Mouse (Mus musculus): ENCODE results near the gene Dalrd3. TPM values are rescaled to one million over a fixed set of nuclear protein-coding genes. Genes with fewer than 3 reads are reported as not detected.

Gene Dalrd3
- total and polyA plus RNA-seq, 3 experiments: 85.8 to 126 TPM; not detected in 1

GRCm38 (mm10) chr9:108617301-108617700 lies 47.6 kb downstream of the Dalrd3 start:
- Histone ChIP-seq H3K4me1 (ENCODE audit: control insufficient read depth in 1 of 2, insufficient read depth in 2 of 2, low read length in 2 of 2) (no peaks in the 10 kb centered on the region), H3K9ac (ENCODE audit: control insufficient read depth, low read depth, low read length, poor library complexity, severe bottlenecking) (no peak overlapping the region), H3K27me3 (ENCODE audit: control insufficient read depth in 1 of 2, insufficient read depth in 2 of 2, low read length in 2 of 2) (no peaks in the 10 kb centered on the region), H3K27ac (ENCODE audit: control insufficient read depth, low read depth, low read length) (no peak overlapping the region), H3K9me3 (replicated peaks; ENCODE audit: insufficient read depth, low read length) (no peaks in the 10 kb centered on the region), H3K79me2 (ENCODE audit: control insufficient read depth, insufficient read depth, low read length, poor library complexity) (0 out of 2 replicates have a peak, but pooled peaks cover 1% of the 10 kb centered on the region), H3K4me3 (ENCODE audit: control insufficient read depth in 1 of 2, insufficient read depth in 1 of 2, low read depth in 2 of 2, low read length in 2 of 2) (no peak overlapping the region), H3K36me3 (ENCODE audit: control insufficient read depth in 1 of 2, insufficient read depth in 2 of 2, low read length in 2 of 2) (peaks cover 0 to 29% of the 10 kb centered on the region in 2 experiments; a peak in 2 of 4 replicates)
- no peak for DNase-seq (ENCODE audit: low read depth, low spot score)
- TF ChIP-seq KAT2A (conservative IDR thresholded peaks at IDR 0.05; ENCODE audit: low read depth, low read length) (no peak), MAX (IDR thresholded peaks at IDR 0.05; ENCODE audit: low read length) (no peak), SMC3 (IDR thresholded peaks at IDR 0.05; ENCODE audit: low read depth, low read length) (0 out of 2 replicates have a peak, but pooled peaks have one; percentile 4)

Other genes with a start within 250 kb of the Dalrd3 start
- gene Gpx1, start 231.0 kb upstream of the Dalrd3 start, total RNA-seq (2012; rRNA removed): 1,163 and 1,351 TPM in 2 replicates
- 1,000 to 10,000 TPM; 1,085 to 1,266 TPM for gene Gpx1, start 231.0 kb upstream of the Dalrd3 start, polyA plus RNA-seq (2012; ENCODE audit: insufficient read depth in 1 of 2, insufficient read length in 2 of 2, low read depth in 1 of 2, low replicate concordance in 2 of 2, missing spikeins in 1 of 2)
- 85.4 and 88.4 TPM in 2 replicates for gene Usp4, start 222.0 kb upstream of the Dalrd3 start, total RNA-seq (2012; rRNA removed)
- 100 to 1,000 TPM in 1 of 2 experiments, not detected in 1; 128 TPM for gene Usp4, start 222.0 kb upstream of the Dalrd3 start, polyA plus RNA-seq (2012; ENCODE audit: insufficient read depth in 1 of 2, insufficient read length in 2 of 2, low read depth in 1 of 2, low replicate concordance in 2 of 2, missing spikeins in 1 of 2)
- 0.69 and 0.92 TPM in 2 replicates for gene 1700102P08Rik, start 177.1 kb upstream of the Dalrd3 start, total RNA-seq (2012; rRNA removed)
- gene 1700102P08Rik, start 177.1 kb upstream of the Dalrd3 start, polyA plus RNA-seq (2012; ENCODE audit: insufficient read depth in 1 of 2, insufficient read length in 2 of 2, low read depth in 1 of 2, low replicate concordance in 2 of 2, missing spikeins in 1 of 2): 1 to 10 TPM in 1 of 2 experiments, not detected in 1; 1.0 TPM
- gene Ccdc36, start 141.4 kb upstream of the Dalrd3 start, total RNA-seq (2012; rRNA removed): not detected in 2 replicates
- gene Ccdc36, start 141.4 kb upstream of the Dalrd3 start, polyA plus RNA-seq (2012; ENCODE audit: insufficient read depth in 1 of 2, insufficient read length in 2 of 2, low read depth in 1 of 2, low replicate concordance in 2 of 2, missing spikeins in 1 of 2): not detected
- not detected in 2 replicates for gene BC048562, start 133.4 kb upstream of the Dalrd3 start, total RNA-seq (2012; rRNA removed)
- not detected for gene BC048562, start 133.4 kb upstream of the Dalrd3 start, polyA plus RNA-seq (2012; ENCODE audit: insufficient read depth in 1 of 2, insufficient read length in 2 of 2, low read depth in 1 of 2, low replicate concordance in 2 of 2, missing spikeins in 1 of 2)
- gene Ccdc71, start 109.4 kb upstream of the Dalrd3 start, total RNA-seq (2012; rRNA removed): 18.3 and 23.1 TPM in 2 replicates
- gene Ccdc71, start 109.4 kb upstream of the Dalrd3 start, polyA plus RNA-seq (2012; ENCODE audit: insufficient read depth in 1 of 2, insufficient read length in 2 of 2, low read depth in 1 of 2, low replicate concordance in 2 of 2, missing spikeins in 1 of 2): 10 to 100 TPM in 1 of 2 experiments, not detected in 1; 39.9 TPM
- gene Klhdc8b, start 108.3 kb upstream of the Dalrd3 start, total RNA-seq (2012; rRNA removed): 48.0 and 71.9 TPM in 2 replicates
- 10 to 100 TPM; 57.3 to 77.2 TPM for gene Klhdc8b, start 108.3 kb upstream of the Dalrd3 start, polyA plus RNA-seq (2012; ENCODE audit: insufficient read depth in 1 of 2, insufficient read length in 2 of 2, low read depth in 1 of 2, low replicate concordance in 2 of 2, missing spikeins in 1 of 2)
- 0.56 and 0.58 TPM in 2 replicates for gene Lamb2, start 90.2 kb upstream of the Dalrd3 start, total RNA-seq (2012; rRNA removed)
- gene Lamb2, start 90.2 kb upstream of the Dalrd3 start, polyA plus RNA-seq (2012; ENCODE audit: insufficient read depth in 1 of 2, insufficient read length in 2 of 2, low read depth in 1 of 2, low replicate concordance in 2 of 2, missing spikeins in 1 of 2): under 1 TPM in 1 of 2 experiments, not detected in 1; 0.84 TPM
- 69.0 and 76.1 TPM in 2 replicates for gene Usp19, start 79.3 kb upstream of the Dalrd3 start, total RNA-seq (2012; rRNA removed)
- 100 to 1,000 TPM in 1 of 2 experiments, not detected in 1; 162 TPM for gene Usp19, start 79.3 kb upstream of the Dalrd3 start, polyA plus RNA-seq (2012; ENCODE audit: insufficient read depth in 1 of 2, insufficient read length in 2 of 2, low read depth in 1 of 2, low replicate concordance in 2 of 2, missing spikeins in 1 of 2)
- gene Qars, start 62.2 kb upstream of the Dalrd3 start, total RNA-seq (2012; rRNA removed): 267 and 286 TPM in 2 replicates
- gene Qars, start 62.2 kb upstream of the Dalrd3 start, polyA plus RNA-seq (2012; ENCODE audit: insufficient read depth in 1 of 2, insufficient read length in 2 of 2, low read depth in 1 of 2, low replicate concordance in 2 of 2, missing spikeins in 1 of 2): 100 to 1,000 TPM in 1 of 2 experiments, not detected in 1; 407 TPM
- 122 and 126 TPM in 2 replicates for gene Qrich1, start 53.1 kb upstream of the Dalrd3 start, total RNA-seq (2012; rRNA removed)
- gene Qrich1, start 53.1 kb upstream of the Dalrd3 start, polyA plus RNA-seq (2012; ENCODE audit: insufficient read depth in 1 of 2, insufficient read length in 2 of 2, low read depth in 1 of 2, low replicate concordance in 2 of 2, missing spikeins in 1 of 2): 100 to 1,000 TPM in 1 of 2 experiments, 10 to 100 TPM in 1; 84.5 to 161 TPM
- gene Impdh2, start 9.6 kb upstream of the Dalrd3 start, total RNA-seq (2012; rRNA removed): 488 and 550 TPM in 2 replicates
- gene Impdh2, start 9.6 kb upstream of the Dalrd3 start, polyA plus RNA-seq (2012; ENCODE audit: insufficient read depth in 1 of 2, insufficient read length in 2 of 2, low read depth in 1 of 2, low replicate concordance in 2 of 2, missing spikeins in 1 of 2): 100 to 1,000 TPM in 1 of 2 experiments, not detected in 1; 519 TPM
- 38.0 and 42.7 TPM in 2 replicates for gene Ndufaf3, start 2.5 kb upstream of the Dalrd3 start, total RNA-seq (2012; rRNA removed)
- 10 to 100 TPM in 1 of 2 experiments, not detected in 1; 66.8 TPM for gene Ndufaf3, start 2.5 kb upstream of the Dalrd3 start, polyA plus RNA-seq (2012; ENCODE audit: insufficient read depth in 1 of 2, insufficient read length in 2 of 2, low read depth in 1 of 2, low replicate concordance in 2 of 2, missing spikeins in 1 of 2)
- gene Wdr6, start 8.9 kb downstream of the Dalrd3 start, total RNA-seq (2012; rRNA removed): 43.2 and 43.5 TPM in 2 replicates
- gene Wdr6, start 8.9 kb downstream of the Dalrd3 start, polyA plus RNA-seq (2012; ENCODE audit: insufficient read depth in 1 of 2, insufficient read length in 2 of 2, low read depth in 1 of 2, low replicate concordance in 2 of 2, missing spikeins in 1 of 2): 10 to 100 TPM in 1 of 2 experiments, not detected in 1; 44.9 TPM
- 0.08 and 0.10 TPM in 2 replicates for gene P4htm, start 27.8 kb downstream of the Dalrd3 start, total RNA-seq (2012; rRNA removed)
- gene P4htm, start 27.8 kb downstream of the Dalrd3 start, polyA plus RNA-seq (2012; ENCODE audit: insufficient read depth in 1 of 2, insufficient read length in 2 of 2, low read depth in 1 of 2, low replicate concordance in 2 of 2, missing spikeins in 1 of 2): under 1 TPM in 1 of 2 experiments, not detected in 1; 0.22 TPM
- gene Arih2, start 79.5 kb downstream of the Dalrd3 start, total RNA-seq (2012; rRNA removed): 55.8 and 59.6 TPM in 2 replicates
- 10 to 100 TPM in 1 of 2 experiments, not detected in 1; 66.5 TPM for gene Arih2, start 79.5 kb downstream of the Dalrd3 start, polyA plus RNA-seq (2012; ENCODE audit: insufficient read depth in 1 of 2, insufficient read length in 2 of 2, low read depth in 1 of 2, low replicate concordance in 2 of 2, missing spikeins in 1 of 2)
- gene Slc25a20, start 92.2 kb downstream of the Dalrd3 start, total RNA-seq (2012; rRNA removed): 15.6 and 19.3 TPM in 2 replicates
- gene Slc25a20, start 92.2 kb downstream of the Dalrd3 start, polyA plus RNA-seq (2012; ENCODE audit: insufficient read depth in 1 of 2, insufficient read length in 2 of 2, low read depth in 1 of 2, low replicate concordance in 2 of 2, missing spikeins in 1 of 2): 10 to 100 TPM in 1 of 2 experiments, not detected in 1; 24.1 TPM
- gene Prkar2a, start 119.4 kb downstream of the Dalrd3 start, total RNA-seq (2012; rRNA removed): 18.9 and 22.4 TPM in 2 replicates
- 100 to 1,000 TPM in 1 of 2 experiments, 10 to 100 TPM in 1; 87.9 to 230 TPM for gene Prkar2a, start 119.4 kb downstream of the Dalrd3 start, polyA plus RNA-seq (2012; ENCODE audit: insufficient read depth in 1 of 2, insufficient read length in 2 of 2, low read depth in 1 of 2, low replicate concordance in 2 of 2, missing spikeins in 1 of 2)
- 21.3 and 25.1 TPM in 2 replicates for gene Ip6k2, start 213.9 kb downstream of the Dalrd3 start, total RNA-seq (2012; rRNA removed)
- gene Ip6k2, start 213.9 kb downstream of the Dalrd3 start, polyA plus RNA-seq (2012; ENCODE audit: insufficient read depth in 1 of 2, insufficient read length in 2 of 2, low read depth in 1 of 2, low replicate concordance in 2 of 2, missing spikeins in 1 of 2): 10 to 100 TPM in 1 of 2 experiments, not detected in 1; 33.7 TPM
- gene Nckipsd, start 238.5 kb downstream of the Dalrd3 start, total RNA-seq (2012; rRNA removed): 3.9 and 6.6 TPM in 2 replicates
- gene Nckipsd, start 238.5 kb downstream of the Dalrd3 start, polyA plus RNA-seq (2012; ENCODE audit: insufficient read depth in 1 of 2, insufficient read length in 2 of 2, low read depth in 1 of 2, low replicate concordance in 2 of 2, missing spikeins in 1 of 2): 10 to 100 TPM in 1 of 2 experiments, not detected in 1; 10.3 TPM